Mouse (Mus musculus) brain, embryonic 18.5 days (tissue): ENCODE data around the gene Lamb3.
"Not testable (repeated sequence)": the region's sequence is repeated elsewhere in the genome, so short reads cannot be mapped to it uniquely, and the experiment has no call there.

Experiments used
- DNase-seq: peaks from one replicate; pipeline ENCODE4 v3.0.0-alpha.2; 2012; ENCODE audit warnings: low read depth, low spot score

The Lamb3 gene

GRCm38 (mm10) chr1:193243571-193244193 is 36.2 kb downstream of the Lamb3 start:
- no peak for DNase-seq

DNA sequence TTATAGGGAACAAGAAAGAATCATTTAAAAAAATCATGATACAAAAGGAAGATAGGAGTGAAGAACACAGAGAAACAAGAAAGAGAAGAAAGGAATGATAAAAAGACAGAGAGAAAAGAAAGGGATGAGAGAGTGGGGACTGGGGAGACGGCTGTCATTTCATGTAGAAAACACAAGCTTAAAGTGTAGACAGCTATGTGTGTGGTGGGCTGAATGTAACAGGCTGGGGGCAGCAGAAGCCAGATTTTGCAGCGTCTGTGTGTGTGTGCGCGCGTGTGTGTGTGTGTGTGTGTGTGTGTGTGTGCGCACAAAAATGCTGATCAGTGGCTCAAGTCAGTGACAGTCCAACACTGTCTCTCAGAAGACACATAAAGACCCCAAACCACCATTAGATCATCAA is 36.7 kb downstream of the Lamb3 start:
- DNase-seq, result no peak

GRCm38 (mm10) chr1:193250026-193250425 is 42.5 kb downstream of the Lamb3 start:
- no peak for DNase-seq

DNA sequence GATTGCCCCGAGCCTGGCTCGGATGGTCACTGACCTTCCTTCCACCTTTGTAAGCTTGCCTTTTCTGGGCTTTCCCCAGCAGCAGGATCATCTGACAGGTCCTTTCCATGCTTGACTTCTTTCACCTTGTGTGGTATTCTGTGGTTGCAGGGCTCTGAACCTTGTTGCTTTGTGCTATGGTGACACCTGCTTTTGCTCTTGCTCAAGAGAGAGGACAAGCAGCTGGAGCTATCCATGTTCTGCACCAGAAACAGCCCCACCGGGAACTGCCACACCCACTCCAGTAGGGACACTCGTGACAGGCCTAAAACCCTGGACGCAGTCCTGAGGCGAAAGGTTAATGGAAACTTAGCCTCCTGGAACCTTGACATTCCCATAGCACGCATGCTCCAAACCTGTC is 43.9 kb downstream of the Lamb3 start:
- no peak for DNase-seq

GRCm38 (mm10) chr1:193252616-193253015 is 45.1 kb downstream of the Lamb3 start:
- DNase-seq, result no peak

DNA sequence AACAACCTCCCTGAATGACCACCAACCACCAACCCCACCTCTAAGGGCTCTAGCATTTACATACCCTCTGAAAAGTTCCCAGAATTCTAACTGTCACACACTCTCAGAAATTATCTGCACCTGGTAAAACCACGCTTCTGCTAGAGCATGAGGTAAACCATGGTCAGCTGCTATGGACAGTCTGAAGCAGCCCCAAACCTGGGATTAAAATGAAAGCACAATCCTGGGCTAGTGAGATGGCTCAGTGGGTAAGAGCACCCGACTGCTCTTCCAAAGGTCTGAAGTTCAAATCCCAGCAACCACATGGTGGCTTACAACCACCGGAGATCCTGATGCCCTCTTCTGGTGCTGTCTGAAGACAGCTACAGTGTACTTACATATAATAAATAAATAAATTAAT is 46.4 kb downstream of the Lamb3 start:
- DNase-seq, result not testable (repeated sequence)

DNA sequence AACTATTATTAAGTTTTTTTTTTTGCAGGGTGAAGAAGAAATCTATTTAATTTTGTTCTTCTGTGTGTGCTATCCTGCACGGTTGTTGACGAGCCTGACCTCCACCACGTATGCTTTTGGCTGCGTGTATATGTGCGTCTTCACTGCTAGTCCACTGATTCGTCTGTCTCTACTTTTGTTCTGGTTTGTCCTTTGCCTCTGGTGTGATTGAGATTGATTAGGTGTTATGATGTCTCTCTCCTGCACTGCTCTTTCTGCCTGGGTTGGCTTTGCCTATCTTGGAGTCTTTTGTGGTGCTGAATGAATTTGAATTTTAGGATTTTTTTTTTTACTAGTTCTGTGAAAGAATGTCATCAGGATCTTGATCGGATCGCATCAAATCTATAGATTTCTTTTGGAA is 47.5 kb downstream of the Lamb3 start:
- no peak for DNase-seq

DNA sequence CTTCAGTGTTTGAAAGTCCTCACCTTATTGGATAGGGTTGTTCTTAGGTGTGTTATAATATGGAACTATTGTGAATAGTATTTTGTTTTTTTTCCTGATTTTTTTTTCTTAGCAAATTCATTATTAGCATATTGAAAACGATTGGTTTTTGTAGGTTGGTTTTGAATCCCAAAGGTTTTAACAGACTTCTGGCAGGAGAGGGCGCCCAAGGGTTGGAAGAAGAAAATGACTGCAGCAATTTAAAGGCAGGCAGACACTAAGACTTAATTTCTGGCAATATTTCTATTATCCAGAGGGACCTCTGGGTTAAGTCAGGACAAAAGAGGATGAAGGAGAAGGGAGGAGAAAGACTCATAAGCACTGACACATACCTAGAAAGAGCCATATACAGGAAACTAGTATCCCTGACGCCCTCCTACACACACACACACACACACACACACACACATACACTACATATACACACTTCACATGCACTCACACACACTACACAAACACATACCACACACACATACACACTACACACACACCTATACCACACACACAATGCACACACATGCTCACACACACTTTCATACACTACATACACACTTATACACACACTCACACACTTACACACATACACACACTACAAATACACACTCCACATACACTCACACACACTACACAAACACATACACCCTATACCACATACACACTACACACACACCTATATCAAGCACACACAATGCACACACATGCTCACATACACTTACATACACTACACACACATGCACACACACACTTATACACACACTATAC is 48.2 kb downstream of the Lamb3 start:
- DNase-seq, result no peak

- no peak for DNase-seq
Observed at GRCm38 (mm10) chr1:193256289-193256577, 48.7 kb downstream of the Lamb3 start.

DNA sequence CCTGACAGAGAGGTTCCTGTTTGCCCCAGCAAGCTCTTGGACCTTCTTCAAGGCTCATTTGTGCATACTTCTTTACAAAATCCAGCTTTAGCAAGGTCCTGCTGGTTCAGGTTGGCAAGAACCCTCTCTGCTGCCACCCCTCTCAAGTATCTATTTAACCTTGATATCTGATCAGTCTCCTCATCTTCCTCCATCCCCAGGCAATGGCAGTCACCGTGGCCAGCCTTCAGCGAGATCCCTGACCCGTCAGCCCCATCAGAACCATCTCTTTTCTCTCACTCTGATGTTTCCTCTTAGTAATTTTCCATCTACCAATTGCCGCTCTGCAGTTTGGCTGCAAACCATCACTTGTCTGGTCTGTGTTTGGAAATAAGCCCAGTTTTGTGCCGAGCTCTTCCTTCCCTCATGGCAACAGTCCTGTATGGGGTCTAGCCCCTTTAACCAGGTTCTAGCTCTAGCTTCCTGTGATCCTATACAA is 49.2 kb downstream of the Lamb3 start:
- no peak for DNase-seq

DNA sequence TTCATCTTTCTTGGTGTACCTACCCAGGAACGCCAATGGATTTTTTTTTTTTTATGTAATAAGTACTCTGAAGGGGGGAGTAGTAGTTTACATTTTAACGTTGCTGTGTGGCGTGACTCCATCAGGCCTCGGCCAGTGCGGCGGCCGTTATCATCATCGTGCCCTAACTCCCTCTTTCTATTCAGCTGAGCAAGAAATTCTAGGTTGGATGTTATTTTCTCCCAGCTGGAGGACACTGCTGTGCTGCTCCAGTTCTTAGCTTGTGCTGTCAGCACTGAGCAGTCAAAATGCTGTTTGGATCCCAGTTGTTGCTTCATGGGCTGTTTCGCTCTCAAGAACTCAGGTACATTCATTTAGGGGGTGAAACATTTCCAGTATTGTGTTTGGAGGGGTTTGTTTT is 52.1 kb downstream of the Lamb3 start:
- no peak for DNase-seq

DNA sequence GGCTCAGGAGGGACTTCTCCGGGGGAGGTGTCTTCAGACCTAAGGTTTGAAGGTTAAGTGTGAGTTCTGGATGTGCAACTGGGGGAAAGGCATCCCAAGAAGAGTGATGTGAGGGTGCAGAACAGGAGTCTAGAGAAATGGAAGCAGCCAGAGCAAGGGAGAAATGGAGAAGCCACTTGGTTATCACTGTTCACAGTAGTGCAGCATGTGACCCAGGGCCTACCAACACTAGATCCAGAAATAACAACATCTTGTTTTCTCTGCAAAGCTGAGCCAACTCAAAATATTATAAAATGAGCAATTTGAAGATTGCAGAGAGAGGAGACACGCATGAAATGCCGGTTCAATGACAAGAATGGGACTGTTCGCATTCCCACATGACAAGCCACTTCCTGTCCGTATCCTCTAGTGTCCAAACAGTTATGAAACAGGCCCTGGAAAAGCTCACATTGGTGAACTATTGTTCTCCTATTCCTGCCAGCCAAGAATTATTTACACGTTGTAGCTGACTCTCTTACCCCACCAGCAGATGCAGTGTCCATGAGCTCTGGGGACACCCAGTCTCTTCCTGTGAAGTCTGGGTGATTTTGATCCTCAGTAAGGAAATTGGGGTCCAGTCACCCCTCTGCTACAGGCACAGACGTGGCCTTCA is 54.5 kb downstream of the Lamb3 start:
- DNase-seq, result no peak

DNA sequence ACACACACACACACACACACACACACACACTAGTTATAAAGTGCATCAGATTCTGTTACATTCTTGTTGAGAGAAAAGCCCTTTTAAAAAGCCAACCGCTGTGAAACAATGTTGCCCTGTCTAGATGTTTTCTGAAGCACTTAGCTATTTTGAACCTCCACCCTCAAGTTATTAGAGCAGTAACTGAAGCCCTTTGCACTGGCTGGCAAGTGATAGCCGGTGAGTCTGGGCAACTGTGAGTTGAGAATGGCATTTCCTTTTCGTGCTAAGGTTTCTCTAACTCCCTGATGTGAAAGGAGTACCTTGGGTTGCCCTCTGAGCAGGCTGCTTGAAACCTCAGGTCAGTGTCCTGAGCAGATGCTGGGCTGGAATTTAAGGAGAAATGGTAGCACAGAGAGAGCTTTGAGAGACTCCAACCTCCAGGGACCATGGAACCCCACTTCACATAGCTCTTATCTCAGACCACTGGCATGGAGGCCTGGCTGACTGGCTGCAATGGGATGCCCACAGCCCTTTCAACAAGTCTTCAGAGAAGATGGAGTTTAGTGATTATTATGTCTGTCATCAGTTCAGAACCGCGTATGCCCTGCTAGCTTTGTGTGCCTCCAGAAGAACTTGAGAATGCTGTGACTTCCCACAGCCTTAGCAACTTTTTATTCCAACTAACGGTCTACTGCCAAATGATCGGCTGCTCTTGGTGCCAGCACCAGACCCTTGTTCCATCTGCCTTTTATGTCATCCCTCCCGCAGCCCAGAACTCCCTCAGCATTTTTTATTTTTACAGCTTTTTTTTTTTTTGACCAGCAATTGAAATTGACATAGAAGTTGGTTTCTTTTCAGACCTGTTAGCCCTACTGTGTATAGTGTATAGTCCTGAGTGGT is 55.8 kb downstream of the Lamb3 start:
- no peak for DNase-seq

DNA sequence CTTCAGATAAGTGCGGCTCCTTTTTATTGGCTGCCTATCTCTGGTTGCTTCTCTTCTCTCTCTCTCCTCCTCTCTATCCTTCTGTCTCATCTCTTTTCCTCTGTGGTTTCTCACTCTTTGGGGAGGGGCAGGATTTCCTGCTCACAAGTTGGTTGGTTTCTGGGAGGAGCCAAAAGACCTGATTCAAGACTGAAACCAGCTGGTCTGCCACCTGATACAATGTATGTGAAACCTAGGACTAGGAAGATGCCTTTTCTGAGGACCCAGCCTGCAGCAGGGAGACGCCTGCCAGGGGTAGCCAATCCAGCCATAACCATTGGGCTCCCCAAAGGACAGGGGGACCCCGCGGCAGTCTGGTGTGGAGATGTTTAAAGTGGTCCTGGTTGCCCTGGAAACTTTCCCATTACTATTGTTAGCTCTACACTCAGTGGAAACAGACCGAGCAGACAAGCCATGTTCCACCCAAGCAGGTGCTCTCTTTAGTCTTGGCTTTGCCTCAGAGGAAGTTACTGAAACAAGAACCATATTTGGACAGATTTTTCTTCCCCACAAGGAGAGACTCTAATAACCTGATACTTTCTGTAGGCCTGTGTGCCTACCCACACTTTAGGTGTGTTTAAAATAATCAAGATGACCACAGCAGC is 56.6 kb downstream of the Lamb3 start, which contains the start of gene Hsd11b1:
TSS of gene Hsd11b1 (minus strand) at position 121 of the 644 bp plus-strand sequence.
- DNase-seq, result no peak

- DNase-seq, result no peak
Observed at GRCm38 (mm10) chr1:193265734-193266133, 58.2 kb downstream of the Lamb3 start.

DNA sequence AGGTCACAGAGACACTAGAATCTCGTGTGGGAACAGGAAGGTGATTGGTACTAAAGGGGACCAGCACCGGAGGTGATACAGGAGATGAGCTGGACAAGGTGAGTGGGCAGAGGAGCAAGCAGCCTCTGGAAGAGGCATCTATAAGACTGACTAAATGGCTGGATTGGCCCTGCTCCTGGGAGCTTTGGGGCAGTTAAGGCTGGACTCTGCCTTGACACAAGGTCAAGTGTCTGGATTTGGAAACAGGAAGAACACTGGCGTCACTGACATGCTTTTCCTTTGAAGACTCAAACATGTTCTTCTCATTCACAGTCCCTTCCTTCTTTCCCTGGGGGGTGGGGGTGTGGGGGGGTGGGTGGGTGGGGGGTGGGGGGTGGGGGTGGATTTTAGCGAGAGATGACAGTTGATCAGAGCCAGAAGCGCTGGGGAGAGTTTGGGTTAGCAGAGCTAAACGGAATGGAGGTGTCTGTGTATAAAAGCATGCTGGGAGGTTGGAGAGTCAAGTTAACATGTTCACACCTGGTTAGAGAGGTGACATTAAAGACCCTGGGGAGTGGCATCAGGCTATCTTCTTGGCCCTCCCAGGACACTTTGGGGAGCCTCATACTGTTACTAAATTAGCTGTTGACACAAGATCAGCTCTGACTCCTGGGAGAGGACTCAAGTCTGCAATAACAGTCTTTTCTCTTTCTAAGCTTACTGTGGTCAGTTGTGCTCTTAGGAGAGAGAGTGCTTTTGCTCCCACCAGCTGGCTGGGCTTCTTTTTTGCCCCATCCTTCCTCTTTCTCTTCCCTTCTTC is 63.7 kb downstream of the Lamb3 start:
- DNase-seq, result no peak

GRCm38 (mm10) chr1:193272137-193272915 is 64.8 kb downstream of the Lamb3 start:
- no peak for DNase-seq

- no peak for DNase-seq
Observed at GRCm38 (mm10) chr1:193272916-193273601, 65.6 kb downstream of the Lamb3 start, which contains the start of gene G0s2. TSS of gene G0s2 (minus strand) at chr1:193273217.
